Mouse (Mus musculus) myocyte (in vitro differentiated cells): ENCODE results near the gene Ncln. TPM values are rescaled to one million over a fixed set of nuclear protein-coding genes. Genes with fewer than 3 reads are reported as not detected.

Experiments
- H3K27me3 ChIP-seq: one replicate; pipeline ENCODE4 v1.6.1; 2011; ENCODE audit not compliant: control insufficient read depth, insufficient read depth, insufficient read length
- H3K36me3 ChIP-seq: one replicate; pipeline ENCODE4 v1.6.1; 2011; ENCODE audit not compliant: control insufficient read depth, insufficient read depth
- H3K4me2 ChIP-seq: one replicate; pipeline ENCODE4 v1.6.1; 2011; ENCODE audit warnings: low read depth, control low read depth
- H3K4me3 ChIP-seq: one replicate; pipeline ENCODE4 v1.5.1; 2011; ENCODE audit warnings: mild to moderate bottlenecking, control low read depth, moderate library complexity
- H3K79me2 ChIP-seq: one replicate; pipeline ENCODE4 v1.6.1; 2011; ENCODE audit not compliant: control insufficient read depth, insufficient read depth
- H3ac ChIP-seq: one replicate; pipeline ENCODE4 v1.6.1; 2011; ENCODE audit not compliant: control insufficient read depth, insufficient read length
- CEBPB ChIP-seq: IDR thresholded peaks from 2 replicates; pipeline ENCODE4 v1.6.1; 2011; ENCODE audit warnings: mild to moderate bottlenecking, moderate library complexity; ENCODE audit not compliant: poor library complexity, insufficient read depth, severe bottlenecking
- E2F4 ChIP-seq: IDR thresholded peaks from one replicate; pipeline ENCODE4 v1.6.1; 2011; ENCODE audit warnings: mild to moderate bottlenecking, control low read depth, moderate library complexity; ENCODE audit not compliant: insufficient read depth
- MAX ChIP-seq: IDR thresholded peaks from one replicate; pipeline ENCODE4 v1.6.1; 2011; ENCODE audit warnings: low read depth, mild to moderate bottlenecking, control low read depth
- MYOD1 ChIP-seq, 3 experiments: IDR thresholded peaks; one replicate each; pipeline ENCODE4 v1.6.1; 2011; ENCODE audit warnings: control low read depth in 2 of 3, low read depth in 2 of 3, mild to moderate bottlenecking in 2 of 3, moderate library complexity in 1 of 3; ENCODE audit not compliant: insufficient read length in 2 of 3, control insufficient read depth in 1 of 3
- MYOG ChIP-seq, 3 experiments: IDR thresholded peaks; one replicate each; pipeline ENCODE4 v1.6.1; 2011; ENCODE audit warnings: control low read depth in 2 of 3, low read depth in 2 of 3, mild to moderate bottlenecking in 2 of 3; ENCODE audit not compliant: insufficient read length in 2 of 3, control insufficient read depth in 1 of 3, insufficient read depth in 1 of 3
- POLR2A ChIP-seq: IDR thresholded peaks from one replicate; pipeline ENCODE4 v1.6.1; 2011; ENCODE audit warnings: low read depth, mild to moderate bottlenecking, control low read depth, moderate library complexity; ENCODE audit not compliant: insufficient read length
- POLR2AphosphoS2 ChIP-seq: IDR thresholded peaks from one replicate; pipeline ENCODE4 v1.6.1; 2011; ENCODE audit warnings: low read depth, control low read depth; ENCODE audit not compliant: insufficient read length
- REST ChIP-seq: IDR thresholded peaks from one replicate; pipeline ENCODE4 v1.6.1; 2011; ENCODE audit warnings: mild to moderate bottlenecking, control low read depth, moderate library complexity; ENCODE audit not compliant: insufficient read depth, insufficient read length
- SRF ChIP-seq: IDR thresholded peaks from one replicate; pipeline ENCODE4 v1.6.1; 2011; ENCODE audit warnings: low read depth; ENCODE audit not compliant: control insufficient read depth, insufficient read length
- TCF12 ChIP-seq: IDR thresholded peaks from one replicate; pipeline ENCODE4 v1.6.1; 2011; ENCODE audit warnings: mild to moderate bottlenecking, control low read depth; ENCODE audit not compliant: poor library complexity, insufficient read depth, severe bottlenecking
- TCF3 ChIP-seq: IDR thresholded peaks from one replicate; pipeline ENCODE4 v1.6.1; 2011; ENCODE audit warnings: low read depth, control low read depth; ENCODE audit not compliant: insufficient read length
- USF1 ChIP-seq: IDR thresholded peaks from one replicate; pipeline ENCODE4 v1.6.1; 2011; ENCODE audit warnings: low read depth, mild to moderate bottlenecking, control low read depth, moderate library complexity
- polyA plus RNA-seq: library from polyadenylated mRNA; unstranded; fragments of >200 nt; fragmentation: generic; extraction: Trizol; gene quantifications from one replicate; pipeline ENCODE4 v1.2.1, GENCODE M21; 2012; ENCODE audit warnings: missing spikeins

Gene Ncln
- polyA plus RNA-seq, 1 experiment, result 153 TPM

DNA sequence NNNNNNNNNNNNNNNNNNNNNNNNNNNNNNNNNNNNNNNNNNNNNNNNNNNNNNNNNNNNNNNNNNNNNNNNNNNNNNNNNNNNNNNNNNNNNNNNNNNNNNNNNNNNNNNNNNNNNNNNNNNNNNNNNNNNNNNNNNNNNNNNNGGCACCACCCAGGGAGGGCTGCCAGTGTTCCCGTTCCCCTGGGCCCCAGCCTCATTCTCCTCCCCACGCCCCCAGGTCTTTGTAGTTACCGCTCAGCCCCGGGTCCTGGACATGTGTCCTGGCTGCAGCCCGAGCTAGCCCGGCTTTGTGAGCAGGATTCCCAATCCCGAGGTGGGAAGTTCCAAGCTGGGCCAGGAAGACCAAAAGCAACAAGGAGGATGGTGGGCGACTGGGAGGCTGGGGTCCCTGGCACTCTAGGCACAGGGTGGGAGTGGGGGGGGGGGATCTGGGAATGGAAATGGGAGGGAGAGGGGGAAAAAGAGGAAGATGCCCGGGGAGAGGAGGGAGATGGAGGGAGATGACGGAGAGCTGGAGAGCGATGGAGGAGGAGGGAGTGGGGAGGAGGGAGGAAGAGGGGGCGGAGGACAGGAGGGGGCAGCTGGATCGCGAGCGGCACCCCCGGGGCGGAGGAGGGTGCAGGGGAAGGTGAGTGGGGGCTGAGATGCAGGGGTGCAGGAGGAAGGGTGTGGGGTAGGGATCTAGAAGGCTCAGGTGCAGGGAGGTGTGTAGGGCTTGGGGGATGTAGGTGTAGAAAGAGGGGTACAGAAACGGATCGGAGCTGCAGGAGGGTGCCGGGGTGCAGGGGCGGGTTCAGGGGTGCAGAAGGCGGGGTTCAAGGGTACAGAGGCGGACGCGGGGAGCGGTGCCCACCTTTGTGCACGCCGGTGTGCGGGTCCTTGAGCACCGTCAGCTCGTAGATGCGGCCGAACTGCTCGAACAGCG lies 14.3 kb downstream of the Ncln start:
- Histone ChIP-seq H3ac (no peak overlapping the region), H3K27me3 (peaks cover 14% of the 10 kb centered on the region), H3K4me3 (no peak overlapping the region), H3K79me2 (no peaks in the 10 kb centered on the region), H3K36me3 (no peaks in the 10 kb centered on the region), H3K4me2 (peak overlapping the region; percentile 66)
- TF ChIP-seq POLR2A (no peak), POLR2AphosphoS2 (no peak), SRF (no peak), TCF3 (no peak), MYOG (IDR thresholded peaks at IDR 0.05; ENCODE audit: control insufficient read depth in 1 of 3, insufficient read depth in 1 of 3, insufficient read length in 2 of 3, low read depth in 2 of 3) (no peak), E2F4 (no peak), CEBPB (no peak), USF1 (no peak), REST (no peak)

DNA sequence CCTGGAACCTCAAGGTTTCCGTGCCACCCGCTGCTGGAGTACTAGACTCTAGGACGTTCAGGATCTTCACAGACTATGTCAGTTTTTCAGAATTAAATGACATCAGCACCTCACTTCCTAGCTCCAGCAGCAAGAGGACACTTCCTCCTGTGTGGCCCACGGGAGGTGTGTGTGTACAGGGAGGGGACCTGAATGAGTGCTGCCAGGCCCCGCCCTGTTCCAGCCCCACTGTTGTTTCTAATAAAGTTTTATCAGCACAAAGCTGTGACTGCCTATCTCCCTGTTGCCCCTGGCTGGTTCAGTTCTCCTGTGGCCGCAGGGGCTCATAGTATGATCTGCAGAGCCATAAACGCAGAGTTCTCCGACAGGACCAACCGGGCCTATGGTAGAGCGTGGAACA lies 21.7 kb downstream of the Ncln start:
- peaks cover 51% of the 10 kb centered on the region for H3K27me3 ChIP-seq
- H3K4me3 ChIP-seq, result no peak overlapping the region
- no peaks in the 10 kb centered on the region for H3K36me3 ChIP-seq
- H3K4me2 ChIP-seq, result no peak overlapping the region
- H3ac ChIP-seq, result no peak overlapping the region
- no peaks in the 10 kb centered on the region for H3K79me2 ChIP-seq
- no peak for TF ChIP-seq USF1
- TF ChIP-seq SRF, result no peak
- no peak for TF ChIP-seq MYOG (IDR thresholded peaks at IDR 0.05; ENCODE audit: control insufficient read depth in 1 of 3, insufficient read depth in 1 of 3, insufficient read length in 2 of 3, low read depth in 2 of 3)
- TF ChIP-seq POLR2A, result no peak
- TF ChIP-seq MAX, result no peak
- TF ChIP-seq TCF12, result no peak
- TF ChIP-seq TCF3, result no peak
- no peak for TF ChIP-seq MYOD1 (IDR thresholded peaks at IDR 0.05; ENCODE audit: control insufficient read depth in 1 of 3, insufficient read length in 2 of 3, low read depth in 2 of 3)
- TF ChIP-seq REST, result no peak
- no peak for TF ChIP-seq POLR2AphosphoS2
- TF ChIP-seq CEBPB, result no peak
- no peak for TF ChIP-seq E2F4

DNA sequence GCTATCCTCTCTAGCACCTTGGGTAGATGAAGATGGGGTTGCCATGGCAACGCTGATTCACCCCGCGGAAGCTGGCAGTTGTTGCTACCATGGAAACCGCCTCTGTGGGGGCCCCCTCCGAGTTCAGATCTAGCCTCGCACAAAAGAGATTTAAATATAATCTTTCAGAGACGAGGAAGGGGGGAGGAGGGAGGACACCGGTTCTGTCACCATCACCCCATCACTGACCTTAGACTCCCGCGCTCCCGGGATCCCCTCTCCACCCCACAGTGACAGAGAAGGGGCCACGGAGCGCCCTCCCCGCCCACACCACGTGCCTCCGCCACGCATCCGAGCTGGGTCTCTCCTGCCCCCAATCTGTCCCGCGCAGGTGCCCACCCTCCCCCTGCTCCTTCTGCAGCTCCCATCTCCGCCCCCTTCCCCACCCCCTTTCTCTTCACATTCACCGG lies 23.2 kb downstream of the Ncln start:
- TF ChIP-seq TCF3, result no peak
- no peak for TF ChIP-seq POLR2AphosphoS2
- no peak for TF ChIP-seq E2F4
- no peak for TF ChIP-seq USF1
- no peak for TF ChIP-seq POLR2A
- TF ChIP-seq SRF, result no peak
- no peak for TF ChIP-seq MYOG (IDR thresholded peaks at IDR 0.05; ENCODE audit: control insufficient read depth in 1 of 3, insufficient read depth in 1 of 3, insufficient read length in 2 of 3, low read depth in 2 of 3)
- no peak for TF ChIP-seq CEBPB
- TF ChIP-seq MAX, result no peak
- TF ChIP-seq TCF12, result no peak
- TF ChIP-seq REST, result no peak
- TF ChIP-seq MYOD1 (IDR thresholded peaks at IDR 0.05; ENCODE audit: control insufficient read depth in 1 of 3, insufficient read length in 2 of 3, low read depth in 2 of 3), result no peak
- no peak overlapping the region for H3ac ChIP-seq
- H3K27me3 ChIP-seq, result peaks cover 66% of the 10 kb centered on the region
- H3K36me3 ChIP-seq, result no peaks in the 10 kb centered on the region
- H3K79me2 ChIP-seq, result no peaks in the 10 kb centered on the region
- no peak overlapping the region for H3K4me3 ChIP-seq
- H3K4me2 ChIP-seq, result no peak overlapping the region

DNA sequence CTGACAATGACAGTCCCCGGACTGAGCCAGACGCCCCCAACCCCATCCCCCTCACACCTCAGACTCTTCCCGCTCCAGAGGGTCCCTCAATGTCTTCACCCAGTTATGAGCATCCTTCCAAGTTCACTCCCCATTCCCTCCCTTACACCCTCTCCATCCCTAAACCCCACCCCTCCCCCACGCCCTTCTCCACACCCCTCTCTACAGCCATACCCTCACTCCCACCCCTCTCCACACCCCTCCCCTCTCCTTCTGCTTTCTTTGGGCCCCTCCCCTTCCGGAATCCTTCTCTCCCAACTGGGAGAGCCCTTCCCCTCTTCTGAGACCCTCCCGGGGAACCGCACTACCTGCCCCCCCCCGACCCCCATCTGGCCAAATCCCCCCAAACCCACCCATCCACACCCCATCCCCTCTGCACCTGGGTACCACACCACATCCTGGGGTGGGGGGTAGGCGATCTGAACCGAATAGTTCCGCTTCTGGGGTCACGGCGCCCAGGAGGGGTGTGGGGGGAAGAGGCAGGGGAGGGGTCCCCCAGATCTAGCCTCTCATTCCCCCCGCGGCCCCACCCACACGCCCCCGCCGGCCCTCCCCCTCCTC lies 23.7 kb downstream of the Ncln start:
- no peak for TF ChIP-seq MAX
- no peak for TF ChIP-seq MYOD1 (IDR thresholded peaks at IDR 0.05; ENCODE audit: control insufficient read depth in 1 of 3, insufficient read length in 2 of 3, low read depth in 2 of 3)
- TF ChIP-seq USF1, result no peak
- TF ChIP-seq POLR2AphosphoS2, result no peak
- TF ChIP-seq TCF3, result no peak
- TF ChIP-seq E2F4, result no peak
- TF ChIP-seq REST, result no peak
- TF ChIP-seq SRF, result no peak
- TF ChIP-seq CEBPB, result no peak
- no peak for TF ChIP-seq MYOG (IDR thresholded peaks at IDR 0.05; ENCODE audit: control insufficient read depth in 1 of 3, insufficient read depth in 1 of 3, insufficient read length in 2 of 3, low read depth in 2 of 3)
- TF ChIP-seq POLR2A, result no peak
- no peak for TF ChIP-seq TCF12
- Histone ChIP-seq H3K36me3 (no peaks in the 10 kb centered on the region), H3ac (no peak overlapping the region), H3K4me3 (no peak overlapping the region), H3K4me2 (no peak overlapping the region), H3K27me3 (peaks cover 71% of the 10 kb centered on the region), H3K79me2 (no peaks in the 10 kb centered on the region)
